Mouse (Mus musculus) CD4-positive helper T cell, adult 2 months (primary cell): ENCODE measurements at regions not wholly inside any gene's neighbourhood (a gene's known extent, or its start where the extent isn't known, plus 50 kb on each side); places are given as distances from the start of the nearest gene placed in this dataset.

Experiments
- DNase-seq: peaks from one replicate; pipeline ENCODE4 v3.0.0-alpha.2; 2012; ENCODE audit warnings: low read depth, missing footprints, low spot score

DNA sequence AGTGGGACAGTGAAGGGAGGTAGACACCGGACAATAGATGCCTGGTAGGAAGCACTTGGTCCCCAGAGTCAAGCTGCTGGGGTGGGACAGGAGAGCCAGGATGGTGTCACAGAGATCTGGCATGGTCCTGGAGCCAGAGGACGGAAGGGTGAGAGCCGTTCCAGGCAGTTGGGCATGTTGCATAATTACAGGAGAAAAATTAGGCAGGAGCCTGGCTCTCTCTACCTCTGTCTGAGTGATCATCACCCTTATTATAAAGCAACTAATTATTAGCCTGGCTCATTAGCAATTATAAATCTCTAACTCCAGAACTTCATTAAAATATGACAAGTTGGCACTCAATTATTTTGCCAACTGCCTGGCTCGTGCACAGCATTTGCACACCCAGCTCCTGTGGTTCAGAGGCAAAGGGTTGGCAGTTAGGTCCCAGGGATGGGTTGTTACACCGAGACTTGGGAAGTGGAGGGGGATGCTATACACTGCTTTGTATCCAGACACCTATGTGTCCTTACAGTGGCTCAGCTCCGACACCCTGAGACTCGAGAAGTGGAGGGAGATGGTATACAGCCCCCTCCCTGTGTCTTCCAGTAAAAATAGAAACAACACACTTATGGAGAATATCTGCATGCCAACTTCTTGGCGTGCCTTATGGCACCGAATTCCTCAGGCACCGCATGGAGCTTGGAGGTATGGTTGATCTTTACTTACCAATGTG, 203.7 kb upstream of the Sdk2 start:
- no peak for DNase-seq

DNA sequence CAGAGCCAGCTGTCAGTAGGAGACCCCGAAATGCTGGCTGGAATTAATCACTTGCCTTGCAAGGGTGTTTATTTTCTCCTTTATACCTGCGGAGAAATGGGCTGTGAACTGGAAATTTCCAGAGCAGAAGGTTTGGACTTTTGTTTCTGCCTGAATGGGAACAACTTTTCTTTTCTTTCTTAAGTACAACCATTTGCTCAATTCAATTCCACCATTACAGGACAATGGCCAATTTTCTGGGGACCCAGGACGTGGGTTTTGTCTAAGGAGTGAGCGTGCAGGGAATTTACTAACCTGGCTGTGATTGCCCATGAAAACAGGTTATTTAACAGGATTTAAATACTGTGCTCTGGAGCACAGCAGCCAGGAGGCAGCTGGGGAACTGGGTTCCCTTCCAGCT, 195.1 kb upstream of the Sdk2 start:
- DNase-seq = no peak

DNA sequence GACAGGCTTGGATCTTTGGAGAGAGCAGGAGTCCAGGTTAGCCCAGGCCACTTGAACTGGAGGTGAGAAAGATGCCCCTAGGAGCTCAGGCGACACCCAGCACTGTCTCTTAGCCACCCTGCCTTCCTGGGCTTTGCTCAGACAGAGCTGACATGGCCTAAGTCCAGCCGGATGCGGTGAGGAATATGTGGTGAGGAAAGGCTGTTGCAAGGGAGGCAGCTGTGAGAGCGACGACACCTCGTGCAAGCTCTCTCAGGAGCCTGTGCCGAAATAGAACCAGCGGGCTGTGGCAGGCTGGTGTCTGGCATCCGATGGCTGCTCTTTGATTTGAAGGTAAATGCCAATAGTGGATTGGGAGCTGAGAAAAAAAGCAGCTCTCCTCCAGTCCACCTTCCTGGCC, 191.4 kb upstream of the Sdk2 start:
- no peak for DNase-seq

DNA sequence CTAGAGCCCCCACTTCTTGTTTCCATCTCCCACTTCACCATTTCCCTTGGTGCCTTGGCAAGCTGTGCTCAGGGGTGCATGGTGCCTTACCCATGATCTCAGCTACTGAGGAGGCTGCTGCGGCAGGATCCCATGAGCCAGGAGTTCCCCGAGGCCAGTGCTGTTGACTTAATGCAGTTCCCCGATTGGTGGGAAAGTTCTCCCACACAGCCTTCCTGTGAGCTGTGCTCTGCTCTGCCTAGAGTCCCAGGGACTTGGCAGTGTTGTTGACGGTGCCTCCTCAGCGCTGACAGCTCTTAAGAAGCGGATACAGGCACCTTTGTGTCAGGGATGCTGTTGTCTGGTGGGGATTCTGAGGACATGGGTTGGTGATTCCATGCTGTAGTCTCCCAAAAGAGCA, 190.9 kb upstream of the Sdk2 start:
- DNase-seq = no peak

DNA sequence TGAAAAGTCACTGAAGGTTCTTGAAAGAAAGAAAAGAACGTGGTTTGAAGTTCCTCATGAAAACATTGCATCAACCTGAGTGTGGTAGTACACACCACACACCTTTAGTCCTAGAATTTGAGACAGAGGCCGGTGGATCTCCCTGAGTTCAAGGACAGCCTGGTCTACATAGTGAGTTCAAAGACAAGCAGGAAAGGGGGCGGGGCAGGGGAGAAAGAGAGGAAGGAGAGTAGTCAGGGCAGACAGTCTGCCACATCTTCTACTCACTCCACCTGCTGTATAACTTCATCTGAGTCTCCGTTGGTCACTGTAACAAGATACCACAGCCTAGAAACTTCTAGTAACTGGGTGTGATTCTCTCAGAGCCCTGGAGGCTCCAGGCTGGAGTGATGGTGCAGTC, 190.2 kb upstream of the Sdk2 start:
- DNase-seq = no peak

DNA sequence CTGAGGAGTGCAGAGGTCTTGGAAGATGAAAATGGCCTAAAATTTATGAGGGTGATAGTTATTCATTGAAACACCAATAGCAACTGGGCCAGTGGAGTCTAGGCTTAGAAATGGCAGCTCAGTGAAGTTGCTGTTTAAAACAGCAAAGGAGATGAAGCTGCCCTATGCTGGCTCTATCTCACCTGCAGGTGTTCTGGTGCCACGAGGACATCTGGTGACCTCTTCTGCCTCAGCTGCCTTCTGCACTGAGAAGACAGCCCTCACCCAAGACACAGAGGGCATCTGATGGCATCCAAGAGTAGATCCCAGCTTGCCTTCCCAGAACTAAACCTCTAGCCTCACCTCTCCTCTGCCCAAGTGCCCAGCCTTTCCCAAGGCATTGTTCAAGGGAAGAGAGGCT, 187.5 kb upstream of the Sdk2 start:
- no peak for DNase-seq

DNA sequence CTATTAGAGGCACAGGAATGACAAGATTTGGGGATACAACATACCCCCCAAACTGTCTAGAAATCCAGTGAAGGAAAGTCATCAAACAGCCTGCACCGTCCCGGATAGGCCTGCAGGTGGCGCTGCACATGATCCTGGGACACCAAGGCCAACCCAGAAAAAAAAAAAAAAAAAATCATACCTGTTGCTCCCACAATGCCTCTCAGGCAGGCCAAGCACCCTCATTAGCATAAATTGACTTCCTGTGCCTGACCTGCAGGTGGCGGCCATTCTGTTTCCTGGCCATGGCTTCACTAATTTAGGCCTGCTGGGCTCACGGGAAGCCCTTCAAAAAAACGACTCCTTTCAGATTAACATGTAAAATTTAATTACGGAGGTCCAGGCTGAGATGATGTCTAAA, 184.8 kb upstream of the Sdk2 start:
- DNase-seq = no peak

DNA sequence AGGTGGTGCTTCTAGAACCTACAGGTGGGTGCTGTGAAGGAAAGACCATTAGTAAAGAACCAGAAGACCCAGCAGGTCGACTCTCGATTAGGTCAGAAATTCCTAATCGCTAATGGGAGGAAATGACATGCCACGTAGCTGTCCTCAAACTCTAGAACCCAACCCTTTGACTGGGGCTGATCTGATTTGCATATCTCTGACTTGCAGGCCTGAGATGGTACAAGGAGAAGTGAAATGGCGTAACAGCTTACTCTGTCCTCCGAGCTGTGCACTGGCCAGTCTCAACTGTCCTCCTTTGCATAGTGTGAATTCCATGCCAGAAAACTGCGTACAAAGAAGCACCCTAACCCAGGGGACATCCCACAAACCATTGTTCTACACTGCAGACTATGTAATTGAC, 182.4 kb upstream of the Sdk2 start:
- no peak for DNase-seq

DNA sequence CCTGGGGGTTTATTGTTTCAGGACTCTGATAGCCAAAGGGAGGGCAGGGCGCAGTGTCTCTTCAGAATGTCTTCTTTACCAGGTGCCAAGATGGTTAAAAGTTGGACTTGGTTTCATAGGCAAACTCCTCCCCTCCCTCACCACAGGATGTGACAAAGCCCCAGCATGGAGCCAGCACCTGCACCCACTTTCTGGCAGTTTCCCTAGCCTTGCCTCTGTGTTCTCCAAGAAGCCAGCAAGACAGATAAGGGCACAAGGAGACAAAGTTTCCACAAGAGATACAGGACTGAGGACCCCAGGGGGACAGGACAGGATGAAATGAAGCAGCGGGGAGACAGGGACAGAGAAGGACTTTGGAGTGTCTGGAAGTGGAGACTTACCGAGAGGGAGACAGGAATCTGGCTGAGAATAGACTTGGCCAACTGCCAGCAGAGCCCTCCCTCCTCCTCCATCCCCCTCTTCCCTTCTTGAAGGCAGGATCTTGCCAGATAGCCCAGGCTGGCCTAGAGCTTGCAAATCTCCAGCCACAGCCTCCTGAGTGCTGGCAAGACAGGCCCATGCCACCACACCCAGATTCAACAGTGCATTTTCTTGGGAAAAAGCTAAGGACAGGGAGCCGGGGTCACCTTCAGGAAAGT, 181.5 kb upstream of the Sdk2 start:
- no peak for DNase-seq

DNA sequence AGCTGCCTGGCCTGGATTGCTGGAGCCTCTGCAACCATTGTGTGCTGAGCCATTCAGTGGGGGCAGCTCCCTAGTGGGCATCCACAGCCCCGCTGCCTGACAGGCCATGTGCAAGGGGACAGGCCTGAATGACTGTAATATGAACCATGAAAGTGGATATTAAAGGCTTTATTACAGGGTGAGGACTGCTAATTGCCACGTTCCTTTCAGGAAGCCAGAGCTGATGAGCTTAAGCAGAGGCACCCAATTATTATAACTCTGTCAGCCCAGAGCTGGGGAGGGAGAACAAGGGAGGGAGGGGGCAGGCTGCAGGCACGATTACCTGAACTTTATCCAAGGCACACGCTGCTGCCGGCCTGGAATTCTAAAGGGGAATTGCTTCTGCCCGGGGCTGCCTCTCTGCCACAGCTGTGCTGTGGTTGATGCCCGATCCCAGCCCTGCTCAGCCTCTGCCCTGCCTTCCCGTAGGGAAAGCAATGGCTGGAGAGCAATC, 172.5 kb upstream of the Sdk2 start:
- no peak for DNase-seq

DNA sequence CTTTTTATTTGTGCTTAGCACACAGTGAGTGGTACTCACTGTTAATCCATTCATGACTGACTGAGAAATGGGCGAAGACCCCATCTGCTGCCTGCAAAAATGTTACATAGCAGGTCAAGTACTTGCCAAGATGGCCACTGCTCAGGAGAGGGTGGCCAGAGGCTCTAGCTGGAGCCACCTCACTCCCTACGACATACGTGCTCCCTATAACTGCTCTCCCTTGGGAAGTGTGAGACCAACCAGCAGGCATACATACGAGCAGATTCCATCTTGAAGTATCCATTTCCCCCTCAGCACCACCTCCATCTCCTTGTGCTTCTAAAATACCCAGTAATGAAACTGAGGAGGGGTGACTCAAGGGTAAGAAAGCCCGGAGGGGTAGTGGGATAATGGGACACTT, 172.0 kb upstream of the Sdk2 start:
- no peak for DNase-seq

DNA sequence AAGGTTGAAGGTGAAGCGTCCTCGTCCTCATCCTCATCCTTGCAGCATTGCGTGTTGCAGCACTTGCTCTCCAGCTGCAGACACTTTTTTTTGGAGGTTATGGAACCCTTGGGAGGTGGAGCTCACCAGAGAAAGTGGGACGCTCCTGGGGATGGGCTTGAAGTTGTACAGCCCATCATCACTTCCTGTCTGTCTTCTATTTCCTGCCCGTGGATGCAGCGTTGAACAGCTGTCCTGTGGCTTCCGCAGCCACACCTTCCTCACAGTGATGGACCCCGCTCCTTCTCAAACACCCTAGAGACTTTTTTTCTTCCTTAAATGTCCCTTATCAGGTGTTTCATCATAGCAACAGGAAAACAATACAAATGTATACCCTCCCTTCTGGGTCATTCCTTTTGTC, 171.5 kb upstream of the Sdk2 start:
- peak; percentile 21 for DNase-seq

DNA sequence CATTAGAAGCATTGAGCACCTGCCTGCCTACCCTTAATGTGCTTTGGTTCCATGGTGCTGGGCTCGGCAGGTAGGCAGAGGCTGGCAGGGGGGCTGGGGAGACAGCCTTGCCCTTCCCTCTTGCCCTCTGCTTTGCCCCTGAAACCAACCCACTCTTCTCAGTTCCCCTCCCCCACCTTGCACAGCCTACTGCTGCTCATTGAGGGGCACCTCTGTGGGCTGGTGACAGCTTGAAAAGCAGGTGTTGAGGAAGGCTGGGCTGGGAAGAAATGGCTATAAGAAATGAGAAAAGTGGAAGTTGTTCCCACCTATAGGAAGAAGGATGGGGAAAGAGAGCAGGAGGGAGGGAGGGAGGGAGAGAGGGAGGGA, 167.7 kb upstream of the Sdk2 start:
- no peak for DNase-seq

DNA sequence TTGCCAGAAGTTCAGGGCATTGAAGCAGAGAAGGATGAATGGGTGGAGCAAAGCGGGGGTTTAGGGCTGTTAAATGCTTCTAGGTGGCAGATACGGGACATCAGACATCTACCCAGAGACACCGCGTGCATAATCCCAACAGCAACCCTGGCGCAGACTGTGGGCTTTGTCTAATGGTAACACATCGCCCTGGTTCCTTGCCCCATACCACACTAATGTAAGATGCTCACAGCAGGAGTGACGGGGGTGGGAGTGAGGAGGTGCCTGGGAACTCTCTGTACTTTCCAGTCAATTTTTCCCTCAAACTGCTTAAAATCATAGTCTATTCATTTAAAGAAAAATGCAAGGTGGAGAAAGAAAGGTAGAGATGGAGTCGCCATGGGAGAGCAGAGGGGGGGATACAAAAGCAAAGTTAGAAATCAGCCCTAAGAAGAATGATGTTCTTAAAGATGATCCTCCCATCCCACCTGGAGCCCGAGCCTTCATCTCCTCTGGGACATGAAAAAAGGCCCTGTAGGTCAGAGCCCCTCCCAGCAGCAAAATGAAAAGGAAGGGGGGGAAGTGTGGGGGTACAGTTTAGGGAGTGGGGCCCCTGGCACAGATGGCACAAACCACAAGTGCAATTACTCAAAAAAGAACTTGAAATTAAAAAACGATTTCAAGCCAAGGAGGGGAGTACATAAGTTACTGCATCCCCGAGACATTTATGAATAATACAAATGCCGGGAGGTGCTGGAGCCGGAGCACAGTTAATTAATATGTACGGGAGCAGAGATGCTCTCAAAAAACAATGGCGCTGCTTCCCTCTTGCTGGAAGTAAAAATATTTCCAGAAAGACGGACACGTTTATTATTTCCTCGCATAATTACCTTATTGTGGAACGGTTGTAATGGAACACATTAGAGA, 167.0 kb upstream of the Sdk2 start:
- DNase-seq = no peak

DNA sequence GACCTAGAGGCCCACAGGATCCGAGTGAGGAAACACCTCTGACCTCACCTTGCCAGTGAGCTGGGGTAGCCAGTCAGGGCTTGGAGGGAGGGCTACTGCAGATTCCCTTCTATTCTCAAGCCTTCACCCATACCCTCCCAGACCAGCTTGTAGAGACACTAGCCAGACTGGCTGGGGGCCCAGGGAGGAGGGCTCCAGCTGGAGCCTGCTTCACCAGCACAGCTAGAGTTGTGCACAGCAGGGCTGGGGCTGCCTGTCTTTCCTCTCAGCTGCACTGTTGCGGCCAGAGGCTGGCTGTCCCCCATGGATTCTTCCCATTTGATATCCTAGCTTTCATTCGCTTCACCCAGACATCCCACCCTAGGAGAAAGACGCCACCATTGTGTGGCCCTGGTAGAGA, 165.0 kb upstream of the Sdk2 start:
- DNase-seq = no peak

DNA sequence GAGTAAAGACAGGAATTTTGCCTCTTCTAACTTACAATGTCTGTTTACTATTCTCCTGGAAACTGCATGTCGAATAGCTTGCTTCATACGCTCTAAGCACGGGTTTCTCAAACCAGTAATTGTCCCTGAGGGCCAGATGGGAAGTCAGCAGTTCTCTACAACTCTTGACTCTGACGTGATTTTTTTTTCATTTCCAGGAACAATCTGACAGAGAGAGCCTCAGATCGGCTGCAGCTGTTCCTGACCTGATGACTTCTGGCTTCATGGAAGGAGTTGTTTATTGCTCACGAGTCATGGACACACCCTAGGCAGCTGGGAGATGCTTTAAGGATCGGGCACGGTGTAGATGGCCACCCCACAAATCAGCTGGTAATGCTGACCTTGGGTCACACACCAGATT, 162.9 kb upstream of the Sdk2 start:
- no peak for DNase-seq

DNA sequence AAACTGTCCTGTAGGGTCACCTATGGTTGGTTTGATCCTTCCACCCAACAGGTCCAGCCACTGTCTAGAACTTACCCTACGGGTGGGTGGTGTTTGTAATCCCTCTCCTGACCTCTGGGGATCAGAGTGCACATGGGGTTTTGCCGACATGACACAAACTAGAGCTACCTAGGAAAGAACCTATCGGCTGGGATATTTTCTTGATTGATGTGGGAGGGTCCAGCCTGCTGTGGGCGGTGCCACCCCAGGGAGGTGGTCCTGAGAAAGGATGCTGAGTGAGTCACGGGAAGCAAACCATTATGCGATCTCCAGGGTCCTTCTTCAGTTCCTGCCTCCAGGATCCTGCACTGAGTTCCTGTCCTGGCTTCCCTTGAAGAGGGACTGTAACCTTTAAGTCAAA, 162.3 kb upstream of the Sdk2 start:
- no peak for DNase-seq

DNA sequence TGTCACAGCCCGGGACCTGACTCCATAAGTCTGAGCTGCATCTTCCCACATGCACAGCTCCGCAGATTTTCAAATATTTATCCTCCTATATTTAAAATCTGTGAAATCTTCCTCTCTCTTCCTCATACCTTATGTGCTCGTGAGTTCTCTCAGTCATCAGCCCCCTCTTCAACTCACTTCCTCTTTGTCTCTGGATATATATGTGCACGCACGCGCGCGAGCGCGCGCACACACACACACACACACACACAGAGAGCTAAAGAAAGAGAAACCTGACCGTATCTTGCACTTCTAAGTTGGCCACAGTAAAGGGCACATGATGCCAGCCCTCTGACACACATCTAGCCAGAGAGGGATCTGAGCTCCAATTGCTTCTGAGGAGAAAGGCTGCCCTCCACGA, 159.7 kb upstream of the Sdk2 start:
- DNase-seq = peak; percentile 35

DNA sequence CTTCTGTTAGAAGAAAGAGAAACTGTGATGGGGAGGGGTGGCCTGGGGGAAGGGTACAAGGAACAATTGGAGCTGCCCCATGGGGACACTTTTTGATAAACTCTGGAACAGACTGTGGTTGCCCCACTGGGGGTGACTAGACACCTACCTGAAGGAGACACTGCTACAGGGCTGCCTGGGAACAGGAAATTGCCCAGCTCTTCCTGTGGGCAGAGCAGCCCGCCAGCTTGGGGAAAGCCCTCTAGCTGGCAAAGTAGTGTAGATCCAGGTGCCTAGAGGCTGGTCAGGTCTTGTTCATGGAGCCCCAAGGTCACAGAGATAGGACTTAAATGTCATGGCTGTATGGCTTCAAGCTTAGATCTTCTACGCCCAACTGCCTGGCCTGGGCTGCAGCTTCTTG, 157.9 kb upstream of the Sdk2 start:
- no peak for DNase-seq

DNA sequence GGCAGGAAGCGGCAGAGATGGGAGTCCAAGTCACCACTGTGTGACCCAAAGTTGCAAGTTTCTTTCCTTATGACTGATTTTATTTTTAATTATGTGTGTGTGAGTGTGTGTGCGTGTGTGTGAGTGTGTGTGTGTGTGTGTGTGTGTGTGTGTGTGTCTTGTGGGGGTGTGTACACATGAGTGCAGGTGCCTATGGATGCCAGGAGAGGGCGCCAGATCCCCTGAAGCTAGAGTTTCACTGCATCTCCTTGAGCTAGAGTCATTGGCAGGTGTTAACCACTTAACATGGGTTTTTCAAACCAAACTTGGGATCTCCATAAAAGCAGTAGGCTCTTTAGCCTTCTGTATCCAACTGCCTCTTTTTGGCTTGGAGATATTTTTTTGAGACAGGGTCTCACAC, 156.2 kb upstream of the Sdk2 start:
- DNase-seq = no peak

DNA sequence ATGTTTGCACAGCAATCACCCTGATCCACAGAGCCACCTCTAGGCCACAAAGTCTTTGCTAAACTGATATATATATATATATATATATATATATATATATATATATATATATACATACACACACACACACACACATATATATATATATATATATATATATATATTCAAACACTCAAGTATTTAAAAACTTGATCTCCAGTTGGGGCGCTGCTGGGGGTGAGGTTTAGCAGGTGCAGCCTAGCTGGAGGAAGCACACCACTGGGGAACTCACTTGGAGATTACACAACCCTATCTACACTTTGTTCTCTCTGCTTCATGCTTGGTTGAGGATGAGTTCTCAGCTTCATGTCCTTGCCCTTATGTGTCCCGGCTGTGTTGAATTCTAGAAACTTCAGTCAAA, 153.6 kb upstream of the Sdk2 start:
- DNase-seq = no peak

DNA sequence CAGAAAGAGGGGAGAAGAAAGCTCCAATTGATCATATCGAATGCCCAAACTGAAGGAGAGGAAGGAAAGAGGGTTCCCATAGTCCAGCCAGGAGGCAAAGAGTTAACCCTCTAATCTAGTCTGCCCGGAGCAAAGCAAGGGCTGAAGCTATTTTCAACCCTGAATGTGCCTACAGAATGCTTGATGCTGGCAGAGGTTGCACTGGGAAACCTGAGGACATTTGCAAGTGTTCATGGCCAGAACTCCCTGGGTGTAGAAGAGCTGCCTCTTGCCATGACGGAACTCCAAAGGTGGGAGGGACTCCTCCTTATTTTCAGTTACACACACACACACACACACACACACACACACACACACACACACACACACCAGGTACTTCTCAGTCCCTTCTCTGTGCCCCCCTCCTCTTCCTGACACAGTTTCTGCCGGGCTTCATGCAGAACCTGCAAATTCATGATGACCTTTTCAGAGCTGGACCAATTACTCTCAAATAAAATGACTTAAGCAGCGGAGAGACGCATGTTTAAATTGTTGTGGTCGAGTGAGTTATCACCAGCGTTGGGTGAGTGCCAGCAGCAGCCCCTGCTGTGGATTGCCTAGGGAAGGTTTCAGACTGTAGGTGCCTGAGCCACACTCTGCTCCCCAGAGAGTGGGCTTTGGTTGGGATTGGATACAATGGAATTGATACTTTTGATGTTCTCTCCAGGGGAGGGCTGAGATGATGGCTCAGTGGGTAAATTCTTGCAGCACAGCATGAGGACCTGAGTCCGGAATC, 152.1 kb upstream of the Sdk2 start:
- no peak for DNase-seq
